Comparison of ENCODE assay signal across 16 mouse cellular contexts in genomic region chr15:56016070-56016469, GRCm38 (mm10).
"Had no signal": no experiment of that assay in that cellular context is flagged by ENCODE, and none has a peak within 500 bp of the region (broad histone marks: within the 10 kb centered on the region; RNA-seq: fewer than 3 reads in every experiment).

No protein-coding gene starts in this region.

- DNase-seq: retina, postnatal 1 day; right cerebral cortex, adult 18-20 months; right cerebral cortex, postnatal 14 days; right cerebral cortex, postnatal 25 days; right cerebral cortex, postnatal 4 days; spleen, adult 18-20 months; thymus, adult 18-20 months; thymus, adult 2 months; thymus, postnatal 14 days; thymus, postnatal 25 days; thymus, postnatal 36 days; thymus, postnatal 4 days had no signal

- H3K36me3 ChIP-seq: neural tube, embryonic 13.5 days; neural tube, embryonic 15.5 days; stomach, embryonic 15.5 days had no signal

- H3K9ac ChIP-seq: neural tube, embryonic 13.5 days; neural tube, embryonic 15.5 days; stomach, embryonic 15.5 days had no signal

- H3K27ac ChIP-seq: neural tube, embryonic 13.5 days; neural tube, embryonic 15.5 days; stomach, embryonic 15.5 days; stomach, postnatal 0 days had no signal

- H3K27me3 ChIP-seq: neural tube, embryonic 13.5 days; neural tube, embryonic 15.5 days; stomach, embryonic 15.5 days had no signal

- H3K4me3 ChIP-seq: neural tube, embryonic 13.5 days; neural tube, embryonic 15.5 days; stomach, embryonic 15.5 days had no signal

- H3K4me1 ChIP-seq: neural tube, embryonic 13.5 days; neural tube, embryonic 15.5 days; stomach, embryonic 15.5 days had no signal

- H3K4me2 ChIP-seq: neural tube, embryonic 13.5 days; neural tube, embryonic 15.5 days; stomach, embryonic 15.5 days had no signal

- H3K9me3 ChIP-seq: neural tube, embryonic 13.5 days; neural tube, embryonic 15.5 days; stomach, embryonic 15.5 days had no signal
